Mouse (Mus musculus) cerebellum, adult 9-11 months (tissue): ENCODE results near the gene Smtnl2.
"Not testable (repeated sequence)": the region's sequence is repeated elsewhere in the genome, so short reads cannot be mapped to it uniquely, and the experiment has no call there.

Experiments
- DNase-seq: peaks from one replicate; pipeline ENCODE4 v3.0.0; 2022

The Smtnl2 gene

GRCm38 (mm10) chr11:72411093-72411921 is at the start of gene Smtnl2:
Smtnl2 (minus strand) TSS chr11:72411713.
- no peak for DNase-seq

DNA sequence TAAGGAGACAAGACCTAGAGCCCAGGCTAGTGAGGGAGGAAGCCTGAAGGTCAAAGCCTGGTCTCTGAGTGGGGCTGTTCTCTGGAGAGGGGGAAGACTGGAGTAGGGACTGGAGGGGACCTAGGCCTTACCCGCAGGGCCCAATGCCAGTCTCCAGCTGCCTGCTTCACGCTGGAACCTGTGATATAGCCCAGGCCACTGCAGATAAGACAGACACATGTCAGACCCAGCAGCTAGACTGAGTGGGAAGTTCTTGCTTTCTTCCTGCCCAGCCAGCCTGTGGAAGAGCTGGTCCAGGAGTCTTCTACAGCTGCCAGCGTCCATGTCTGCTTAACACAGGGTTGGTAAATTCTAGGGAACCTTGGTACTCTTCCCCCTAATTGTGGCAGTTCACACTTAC is 47.0 kb upstream of the Smtnl2 start:
- DNase-seq, result no peak

GRCm38 (mm10) chr11:72457995-72458496 is 46.5 kb upstream of the Smtnl2 start:
- no peak for DNase-seq

GRCm38 (mm10) chr11:72455694-72456093 is 44.2 kb upstream of the Smtnl2 start:
- peak; percentile 60 for DNase-seq

- no peak for DNase-seq
Observed at GRCm38 (mm10) chr11:72453105-72453953, 41.8 kb upstream of the Smtnl2 start.

DNA sequence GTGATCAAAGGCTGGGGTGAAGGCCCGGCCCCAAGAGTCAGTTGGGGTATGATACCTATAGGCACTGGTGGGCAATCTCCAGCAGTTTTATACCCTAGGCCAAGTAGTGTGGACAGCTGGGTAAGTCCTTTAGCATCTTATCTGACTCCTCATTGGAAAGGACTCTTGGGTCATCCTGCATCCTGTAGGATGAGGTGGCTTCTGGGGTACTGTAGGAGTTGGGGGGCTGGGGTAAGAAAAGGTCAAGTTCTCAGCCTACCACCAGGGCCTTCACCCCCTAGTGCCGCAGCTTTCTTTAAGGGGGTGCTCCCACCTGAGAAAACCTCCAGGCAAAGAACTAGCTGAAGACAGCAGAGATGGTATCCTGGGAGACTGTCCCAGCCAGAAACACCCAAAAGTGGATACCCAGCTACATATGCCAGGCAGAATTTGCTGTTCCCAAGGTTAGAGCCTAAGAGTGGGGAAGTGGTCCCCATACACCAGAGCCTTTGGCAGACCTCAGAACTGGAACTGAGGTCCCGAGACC is 40.7 kb upstream of the Smtnl2 start:
- no peak for DNase-seq

- no peak for DNase-seq
Observed at GRCm38 (mm10) chr11:72447475-72447874, 36.0 kb upstream of the Smtnl2 start.

DNA sequence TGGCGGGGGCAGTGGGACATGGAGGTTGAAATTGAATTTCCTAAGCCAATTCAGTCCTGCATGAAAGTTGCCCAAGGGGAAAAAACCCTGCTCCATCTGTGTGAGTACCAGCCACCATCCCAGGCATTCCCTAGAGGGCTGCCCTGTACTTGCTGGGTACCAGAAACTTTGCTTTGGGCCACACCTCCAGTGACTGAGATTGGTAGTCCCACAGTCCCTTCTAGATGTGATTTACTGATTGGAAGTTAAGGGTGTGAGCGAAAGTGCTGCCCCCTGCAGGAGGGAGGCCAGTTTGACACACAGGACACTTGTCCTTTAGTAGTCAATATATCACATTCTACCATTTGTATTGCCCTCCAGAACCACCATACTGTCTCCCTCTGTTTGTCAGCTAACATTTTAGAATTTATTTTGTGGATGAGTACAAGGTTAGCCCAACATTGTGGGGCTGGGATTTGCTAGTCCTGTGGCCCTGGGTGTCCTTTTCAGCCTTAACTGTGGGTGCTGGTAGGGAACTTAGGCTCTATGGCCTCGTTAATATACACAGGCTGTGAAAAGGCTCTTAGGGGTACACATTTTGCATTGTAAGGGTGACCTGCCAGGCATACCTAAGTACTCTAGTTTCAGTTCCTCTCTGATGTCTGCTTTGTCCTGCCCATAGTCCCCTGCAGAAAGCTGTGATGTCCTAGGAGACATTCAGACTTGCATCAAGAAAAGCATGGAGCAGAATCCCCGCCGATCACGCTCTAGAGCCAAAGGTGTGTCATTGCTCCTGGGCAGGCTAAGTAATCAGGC is 35.0 kb upstream of the Smtnl2 start:
- no peak for DNase-seq

DNA sequence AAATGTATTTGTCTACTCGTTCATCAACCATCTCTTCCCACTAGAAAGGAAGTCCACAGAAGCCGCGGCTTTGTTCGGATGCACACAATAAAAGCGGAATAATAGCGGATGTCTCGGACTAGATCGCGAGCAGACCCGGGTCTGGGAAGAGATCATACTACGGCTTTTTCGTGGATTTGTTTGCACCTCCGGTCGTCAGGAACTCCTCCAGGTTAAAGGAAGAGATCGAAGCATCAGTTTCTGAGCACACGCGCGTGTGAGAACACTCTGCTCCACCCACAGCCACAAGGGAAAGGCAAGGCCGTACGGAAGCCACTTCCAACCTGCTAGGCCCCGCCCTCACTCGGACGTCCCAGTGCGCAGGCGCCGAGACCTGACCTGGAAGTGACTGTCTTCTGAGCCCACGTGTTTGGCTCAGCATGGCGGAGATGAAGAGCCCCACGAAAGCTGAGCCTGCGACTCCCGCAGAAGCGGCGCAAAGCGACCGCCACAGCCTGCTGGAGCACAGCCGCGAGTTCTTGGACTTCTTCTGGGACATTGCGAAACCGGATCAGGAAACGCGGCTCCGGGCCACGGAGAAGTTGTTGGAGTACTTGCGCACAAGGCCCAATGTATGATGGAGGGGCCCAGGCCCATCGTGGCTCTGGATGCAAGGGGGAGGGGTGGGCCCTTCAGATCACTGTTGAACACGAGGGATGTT is 29.6 kb upstream of the Smtnl2 start, which contains the start of gene Mybbp1a:
Gene Mybbp1a, plus strand, starts transcription at position 391 of the 700 bp plus-strand sequence.
- peak; percentile 98 for DNase-seq

GRCm38 (mm10) chr11:72440597-72440964 is 29.1 kb upstream of the Smtnl2 start:
- DNase-seq, result peak; percentile 27

DNA sequence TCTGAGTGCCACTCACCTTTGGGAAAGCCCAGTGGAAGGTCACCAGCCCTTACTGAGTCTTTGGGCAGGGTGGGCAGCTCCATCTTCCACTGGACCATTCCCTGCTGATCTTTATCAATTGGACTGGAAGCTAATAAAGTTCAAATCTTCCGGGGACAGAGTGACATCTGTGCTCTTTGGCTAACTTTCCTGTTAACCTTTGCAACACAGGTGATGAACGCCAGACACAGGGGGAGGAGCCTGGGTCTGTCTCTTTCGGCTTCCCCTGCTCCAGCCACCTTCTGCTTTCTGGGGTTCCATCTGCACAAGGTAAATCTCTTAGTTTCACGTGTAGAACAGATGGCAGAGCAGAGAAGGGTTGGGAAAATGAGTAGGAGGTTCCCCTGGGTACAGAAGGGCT is 26.9 kb upstream of the Smtnl2 start:
- DNase-seq, result no peak

GRCm38 (mm10) chr11:72436756-72437650 is 25.5 kb upstream of the Smtnl2 start:
- peak; percentile 34 for DNase-seq

- DNase-seq, result peak; percentile 30
Observed at GRCm38 (mm10) chr11:72436271-72436670, 24.8 kb upstream of the Smtnl2 start.

DNA sequence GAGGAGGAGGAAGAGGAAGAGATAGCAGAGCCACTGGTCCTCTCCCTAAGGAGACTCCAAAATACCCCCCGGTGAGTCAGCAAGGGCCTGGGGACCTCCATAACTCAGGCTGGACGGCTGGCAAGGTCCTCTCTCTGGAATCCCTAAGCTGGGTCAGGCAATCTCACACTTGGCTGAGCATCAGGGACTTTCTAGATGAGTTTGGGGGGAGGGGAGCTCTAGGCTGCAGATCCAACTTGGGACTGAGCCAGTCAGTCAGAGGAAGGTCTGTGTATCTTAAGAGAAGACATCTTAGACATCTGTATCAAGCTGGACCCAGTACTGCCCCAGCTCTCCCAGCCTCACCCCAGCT is 24.2 kb upstream of the Smtnl2 start:
- DNase-seq, result peak; percentile 10

DNA sequence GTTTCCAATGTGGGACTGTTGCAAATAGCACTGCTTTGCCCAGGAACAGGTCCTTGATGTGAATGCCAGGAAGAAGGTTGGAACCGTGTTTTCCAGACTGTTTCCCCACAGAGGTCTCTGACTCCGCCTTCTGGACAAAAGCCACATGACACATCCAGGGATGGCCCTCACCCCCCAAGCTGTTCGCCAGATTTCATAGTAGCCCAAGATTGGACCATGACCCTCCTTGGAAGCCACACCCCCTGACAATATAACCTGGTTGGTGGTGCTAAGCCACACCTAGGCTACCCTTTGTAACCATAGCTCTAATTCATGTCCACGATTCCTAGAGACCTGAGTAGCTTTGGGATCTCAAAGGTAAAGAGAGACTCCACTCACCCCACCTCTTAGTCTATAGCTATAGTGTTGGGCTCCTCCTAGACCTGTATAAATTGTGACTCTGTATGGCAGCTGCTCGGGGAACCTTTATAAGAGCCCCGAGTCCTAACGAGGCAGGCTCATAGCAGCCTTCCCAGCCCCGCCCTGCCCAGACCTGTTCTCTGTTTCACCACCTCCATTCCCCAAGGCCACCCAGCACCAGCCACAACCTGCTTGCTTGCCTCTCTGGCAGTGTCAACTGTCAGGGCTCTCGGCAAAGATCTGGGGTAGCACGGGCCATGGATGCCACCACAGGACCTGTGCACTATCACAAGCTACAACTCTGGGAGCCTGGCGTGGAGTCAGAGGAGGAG is 23.6 kb upstream of the Smtnl2 start, which contains the start of gene Ggt6:
Gene Ggt6, plus strand, starts transcription at position 564 of the 731 bp plus-strand sequence.
- no peak for DNase-seq

- not testable (repeated sequence) for DNase-seq
Observed at GRCm38 (mm10) chr11:72430311-72431068, 19.0 kb upstream of the Smtnl2 start.

DNA sequence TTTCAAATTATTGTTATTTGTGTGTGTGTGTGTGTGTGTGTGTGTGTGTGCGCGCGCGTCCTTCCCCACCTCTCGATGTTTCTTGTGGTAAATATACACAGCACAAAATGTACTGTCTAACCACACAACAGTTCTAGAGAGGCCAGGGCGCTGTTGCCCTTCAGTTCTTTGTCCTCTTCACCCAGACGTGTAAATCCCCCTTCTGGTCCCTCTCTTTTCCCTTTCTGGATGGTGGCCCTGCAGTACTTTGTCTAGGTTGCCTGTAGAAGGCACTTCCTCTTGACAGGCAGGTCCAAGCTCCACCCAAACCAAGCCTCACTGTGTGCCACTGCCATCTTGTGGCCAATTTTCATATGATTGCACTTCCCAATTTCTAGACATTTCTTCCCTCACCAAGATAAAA is 17.8 kb upstream of the Smtnl2 start:
- DNase-seq, result peak; percentile 66

DNA sequence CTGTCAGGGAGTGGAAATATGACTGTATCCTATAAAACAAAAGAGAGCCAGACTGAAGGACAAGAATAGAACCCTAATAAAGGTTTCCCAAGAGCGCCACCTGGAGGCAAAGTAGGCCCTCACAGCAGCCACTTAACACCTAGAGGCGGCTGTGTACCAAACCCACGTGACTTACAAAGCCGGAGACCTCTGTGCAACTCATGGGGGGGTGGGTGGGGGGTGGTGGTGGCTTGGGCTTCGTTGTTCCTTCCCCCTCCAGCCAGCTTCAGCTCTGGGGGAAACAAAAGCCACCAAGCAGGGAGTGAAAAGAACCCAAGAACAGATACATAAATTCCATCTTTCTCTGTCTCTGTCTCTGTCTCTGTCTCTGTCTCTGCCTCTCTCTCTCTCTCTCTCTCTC is 17.2 kb upstream of the Smtnl2 start:
- peak; percentile 58 for DNase-seq

DNA sequence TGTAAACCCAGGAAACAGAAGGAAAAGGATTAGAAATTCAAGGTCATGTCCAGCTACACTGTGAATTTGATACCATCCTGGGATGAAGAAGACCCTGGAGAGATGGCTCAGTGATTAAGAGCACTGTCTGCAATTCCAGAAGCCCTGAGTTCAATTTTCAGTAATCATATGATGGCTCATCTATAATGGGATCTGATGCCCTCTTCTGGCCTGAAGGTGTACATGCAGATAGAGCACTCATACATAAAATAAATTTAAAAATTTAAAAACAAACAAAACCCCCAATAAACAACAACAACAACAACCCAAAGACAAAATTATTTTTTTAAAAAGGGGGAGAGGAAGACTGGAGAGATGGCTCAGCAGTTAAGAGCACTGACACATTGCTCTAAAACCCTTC is 15.4 kb upstream of the Smtnl2 start:
- DNase-seq, result no peak
